In genomic region chr1:180829775-180830174, GRCm38 (mm10) we compare ENCODE assay signal across 8 mouse cellular contexts. TPM values are rescaled to one million over a fixed set of nuclear protein-coding genes. Genes with fewer than 3 reads are reported as not detected.
DNase-seq lines count a peak whose midpoint lies in the region; ATAC-seq and TF ChIP-seq lines count a peak whose summit lies in the region.

No protein-coding gene starts in this region.

- H3K4me2 ChIP-seq in embryonic facial prominence, embryonic 15.5 days (replicated peaks): peak overlapping the region; percentile 21
- H3K4me2 ChIP-seq in intestine, postnatal 0 days (replicated peaks; ENCODE audit: low read depth): peak overlapping the region; percentile 56
- no peak overlapping the region for H3K4me2 ChIP-seq in midbrain, embryonic 15.5 days

- TF ChIP-seq CTCF in intestine, postnatal 0 days (IDR thresholded peaks at IDR 0.05; ENCODE audit: low read depth): no peak
- TF ChIP-seq CTCF in left cerebral cortex, adult 2 months (IDR thresholded peaks at IDR 0.05): no peak

- 73% methylated on average over 11 of the region's 11 CpGs for WGBS in embryonic facial prominence, embryonic 15.5 days
- WGBS in embryonic facial prominence, embryonic 10.5 days: 87% methylated on average over 11 of the region's 11 CpGs
- 58% methylated on average over 11 of the region's 11 CpGs for WGBS in intestine, postnatal 0 days
- WGBS in midbrain, embryonic 15.5 days: 85% methylated on average over 11 of the region's 11 CpGs

- H3K36me3 ChIP-seq in embryonic facial prominence, embryonic 15.5 days: no peaks in the 10 kb centered on the region
- no peaks in the 10 kb centered on the region for H3K36me3 ChIP-seq in embryonic facial prominence, embryonic 10.5 days (replicated peaks)
- H3K36me3 ChIP-seq in intestine, postnatal 0 days (ENCODE audit: control insufficient read depth, insufficient read depth): no peaks in the 10 kb centered on the region
- no peaks in the 10 kb centered on the region for H3K36me3 ChIP-seq in midbrain, embryonic 15.5 days (replicated peaks)

- no peaks in the 10 kb centered on the region for H3K27me3 ChIP-seq in embryonic facial prominence, embryonic 15.5 days
- H3K27me3 ChIP-seq in embryonic facial prominence, embryonic 10.5 days (replicated peaks; ENCODE audit: low read depth, poor library complexity, severe bottlenecking): no peaks in the 10 kb centered on the region
- H3K27me3 ChIP-seq in intestine, postnatal 0 days (replicated peaks; ENCODE audit: control insufficient read depth, insufficient read depth, low read length): no peaks in the 10 kb centered on the region
- no peaks in the 10 kb centered on the region for H3K27me3 ChIP-seq in midbrain, embryonic 15.5 days (replicated peaks)

- H3K4me1 ChIP-seq in embryonic facial prominence, embryonic 15.5 days: 0 out of 2 replicates have a peak, but pooled peaks cover 8% of the 10 kb centered on the region
- H3K4me1 ChIP-seq in embryonic facial prominence, embryonic 10.5 days: peaks cover 13% of the 10 kb centered on the region; the same call in 1 of the 2 replicates
- H3K4me1 ChIP-seq in intestine, postnatal 0 days (replicated peaks; ENCODE audit: control insufficient read depth, insufficient read depth, low read length): no peaks in the 10 kb centered on the region; the same call in 1 of the 2 replicates
- H3K4me1 ChIP-seq in midbrain, embryonic 15.5 days: no peaks in the 10 kb centered on the region

- H3K9me3 ChIP-seq in embryonic facial prominence, embryonic 15.5 days (replicated peaks): no peaks in the 10 kb centered on the region
- no peaks in the 10 kb centered on the region for H3K9me3 ChIP-seq in embryonic facial prominence, embryonic 10.5 days
- no peaks in the 10 kb centered on the region for H3K9me3 ChIP-seq in intestine, postnatal 0 days (ENCODE audit: control insufficient read depth)
- no peaks in the 10 kb centered on the region for H3K9me3 ChIP-seq in midbrain, embryonic 15.5 days

- intact Hi-C loops in left cerebral cortex, adult 2 months (cut with DNase I): no loop called here

- DNase-seq in embryonic facial prominence, embryonic 10.5 days (ENCODE audit: low spot score): no peak
- peak; percentile 83 for DNase-seq in MEL-GATA-1-ER (ENCODE audit: extremely low read depth, low read depth)
- peak; percentile 41 to 74 for DNase-seq in natural killer cell, adult 2 months (ENCODE audit: low spot score in 2 of 2)
- DNase-seq in adrenal gland, adult 2 months: no peak
- no peak for DNase-seq in left cerebral cortex, adult 2 months (ENCODE audit: extremely low spot score in 1 of 2, low spot score in 2 of 2)

- no peak overlapping the region for H3K9ac ChIP-seq in embryonic facial prominence, embryonic 15.5 days
- H3K9ac ChIP-seq in intestine, postnatal 0 days (ENCODE audit: low read depth, low read length): no peak overlapping the region
- H3K9ac ChIP-seq in midbrain, embryonic 15.5 days: no peak overlapping the region

- peak overlapping the region; percentile 72; the same call in 1 of the 2 replicates for H3K27ac ChIP-seq in embryonic facial prominence, embryonic 15.5 days (replicated peaks)
- no peak overlapping the region for H3K27ac ChIP-seq in embryonic facial prominence, embryonic 10.5 days (replicated peaks)
- no peak overlapping the region for H3K27ac ChIP-seq in intestine, postnatal 0 days (ENCODE audit: low read depth, low read length)
- no peak overlapping the region for H3K27ac ChIP-seq in left cerebral cortex, adult 2 months
- no peak overlapping the region for H3K27ac ChIP-seq in midbrain, embryonic 15.5 days

- ATAC-seq in embryonic facial prominence, embryonic 15.5 days (ENCODE audit: insufficient number of reproducible peaks, low FRiP score, low TSS enrichment, low read depth): no peak
- peak; percentile 49 for ATAC-seq in intestine, postnatal 0 days
- no peak for ATAC-seq in midbrain, embryonic 15.5 days (replicated peaks)

- no peak overlapping the region for H3K4me3 ChIP-seq in embryonic facial prominence, embryonic 15.5 days (replicated peaks)
- H3K4me3 ChIP-seq in embryonic facial prominence, embryonic 10.5 days: no peak overlapping the region
- no peak overlapping the region for H3K4me3 ChIP-seq in intestine, postnatal 0 days (ENCODE audit: low read depth, low read length)
- no peak overlapping the region for H3K4me3 ChIP-seq in left cerebral cortex, adult 2 months
- no peak overlapping the region for H3K4me3 ChIP-seq in midbrain, embryonic 15.5 days

RNA-seq across cellular contexts. Expression of gene H3f3a, which starts 16.0 kb away (rescaled TPM):
- 2,445 and 2,695 TPM in 2 replicates for polyA plus RNA-seq in embryonic facial prominence, embryonic 15.5 days (2015; fragmentation: Nextera tagmentation; extraction: Ambion mirVana)
- polyA plus RNA-seq in embryonic facial prominence, embryonic 10.5 days (2016; fragmentation: Nextera tagmentation; extraction: Ambion mirVana): 2,636 and 2,772 TPM in 2 replicates
- 1,056 and 1,104 TPM in 2 replicates for polyA plus RNA-seq in intestine, postnatal 0 days (2015; fragmentation: Nextera tagmentation; extraction: Ambion mirVana)
- 100 to 1,000 TPM; 639 to 657 TPM for total RNA-seq in adrenal gland, adult 2 months (2021)
- 103 and 113 TPM in 2 replicates for polyA plus RNA-seq in adrenal gland, adult 2 months (2012; rRNA removed)
- total RNA-seq in left cerebral cortex, adult 2 months (2021): 100 to 1,000 TPM; 261 to 262 TPM
- polyA plus RNA-seq in midbrain, embryonic 15.5 days (2015; fragmentation: Nextera tagmentation; extraction: Ambion mirVana): 3,070 and 3,123 TPM in 2 replicates

RNA-seq across cellular contexts. Expression of gene Sde2, which starts 21.2 kb away (rescaled TPM):
- 37.5 and 38.9 TPM in 2 replicates for polyA plus RNA-seq in embryonic facial prominence, embryonic 15.5 days (2015; fragmentation: Nextera tagmentation; extraction: Ambion mirVana)
- polyA plus RNA-seq in embryonic facial prominence, embryonic 10.5 days (2016; fragmentation: Nextera tagmentation; extraction: Ambion mirVana): 45.4 and 46.8 TPM in 2 replicates
- polyA plus RNA-seq in intestine, postnatal 0 days (2015; fragmentation: Nextera tagmentation; extraction: Ambion mirVana): 13.3 and 16.7 TPM in 2 replicates
- total RNA-seq in adrenal gland, adult 2 months (2021): 10 to 100 TPM; 19.6 to 21.3 TPM
- 3.2 and 4.7 TPM in 2 replicates for polyA plus RNA-seq in adrenal gland, adult 2 months (2012; rRNA removed)
- 10 to 100 TPM; 23.4 to 24.5 TPM for total RNA-seq in left cerebral cortex, adult 2 months (2021)
- 29.0 and 30.9 TPM in 2 replicates for polyA plus RNA-seq in midbrain, embryonic 15.5 days (2015; fragmentation: Nextera tagmentation; extraction: Ambion mirVana)

Comparison
In these comparisons a context has a peak if more than half of its experiments do, and no peak if none do; other contexts are left out.
1. DNase-seq: peak in MEL-GATA-1-ER (single experiment) and natural killer cell, adult 2 months (2 of 2); none in embryonic facial prominence, embryonic 10.5 days (single experiment), adrenal gland, adult 2 months (single experiment) and left cerebral cortex, adult 2 months (0 of 2).